Mouse (Mus musculus) heart, adult 10 weeks (tissue): ENCODE measurements around the gene Cd300lb. TPM values are rescaled to one million over a fixed set of nuclear protein-coding genes. Genes with fewer than 3 reads are reported as not detected.

Source experiments
- polyA plus RNA-seq: library from polyadenylated mRNA; stranded (reverse); fragments of 350-450 nt; fragmentation: Illumina TruSeq; extraction: RNeasy Lipid Tissue Mini Kit (QIAGEN cat#74804); gene quantifications from one replicate; pipeline ENCODE4 v1.2.3, GENCODE M21; 2014; ENCODE audit warnings: low read depth, low replicate concordance

Gene Cd300lb
- 0.50 TPM for polyA plus RNA-seq

DNA sequence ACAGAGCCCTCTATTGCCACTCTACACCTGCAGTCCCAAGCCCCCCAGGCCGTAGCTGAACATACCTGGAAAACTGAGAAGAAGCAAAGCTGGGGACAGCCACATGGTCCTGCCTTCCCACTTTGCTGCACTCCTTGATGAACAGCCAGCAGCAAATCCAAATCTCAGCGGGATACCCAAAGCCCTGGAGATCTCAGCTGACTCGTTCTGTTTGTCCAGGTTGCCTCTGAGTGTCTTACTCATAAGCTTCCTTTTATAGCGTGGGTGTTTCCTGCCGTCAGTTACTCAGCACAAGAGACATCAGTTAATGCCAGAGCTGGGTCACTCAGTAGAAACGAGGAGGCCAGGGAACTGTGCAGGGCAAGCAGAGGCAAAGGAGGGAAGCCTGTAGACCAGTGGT is at the start of gene Cd300lb:
TSS of gene Cd300lb (minus strand) at position 243 of the 400 bp plus-strand sequence.

DNA sequence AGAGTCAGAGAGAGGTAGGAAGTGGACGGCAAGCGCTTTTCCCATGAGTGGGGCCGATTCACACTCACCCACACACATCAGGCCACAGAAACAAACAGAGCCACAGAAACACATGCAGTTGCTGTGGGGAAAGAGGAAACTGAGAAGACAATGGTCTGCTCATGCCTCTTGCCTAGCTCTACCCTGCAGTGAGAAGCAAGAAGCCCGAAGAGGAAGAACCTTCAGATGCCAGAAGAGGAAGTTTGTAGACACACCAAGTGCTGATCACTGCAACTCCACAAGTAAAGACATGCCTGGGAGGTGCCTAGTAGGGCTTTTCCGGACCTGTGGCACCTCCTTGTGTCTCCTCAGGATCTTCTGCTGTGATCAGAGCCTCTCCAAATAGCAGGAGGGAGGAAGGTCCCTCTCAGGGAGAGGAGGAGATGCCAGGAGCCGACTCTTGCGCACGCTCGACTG is 34.6 kb upstream of the Cd300lb start, which contains the start of gene Cd300c:
TSS of gene Cd300c (minus strand) at position 406 of the 456 bp plus-strand sequence.

DNA sequence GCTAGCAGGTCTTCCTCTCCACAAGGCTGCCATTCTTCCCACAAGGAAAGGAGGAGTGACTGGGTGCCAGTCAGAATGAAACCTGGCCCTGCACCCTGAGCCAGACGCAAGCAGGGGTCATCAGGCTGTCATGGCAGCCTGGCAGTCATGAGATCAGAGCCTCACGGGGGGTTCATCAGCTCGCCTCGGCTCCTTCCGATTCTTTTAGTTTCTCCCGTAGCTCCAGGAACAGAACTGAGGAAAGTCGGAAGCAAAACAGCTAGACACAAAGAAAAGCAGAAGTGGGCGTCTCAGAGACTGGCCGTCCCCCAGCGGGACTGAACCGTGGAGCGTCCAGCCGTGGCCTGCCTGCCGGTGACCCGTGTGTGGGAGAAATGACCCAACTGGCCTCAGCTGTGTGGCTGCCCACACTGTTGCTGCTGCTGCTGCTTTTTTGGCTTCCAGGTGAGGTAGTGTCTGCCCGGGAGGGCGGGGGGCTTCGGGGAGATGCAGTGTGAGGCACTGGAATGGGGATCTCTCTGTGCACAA is 44.1 kb downstream of the Cd300lb start, which contains the start of gene Cd300a:
TSS of gene Cd300a (plus strand) at position 51 of the 528 bp plus-strand sequence.

Other genes with a start within 250 kb of the Cd300lb start
- 0.31 TPM for gene Dnaic2, start 207.0 kb downstream of the Cd300lb start, polyA plus RNA-seq
- 0.55 TPM for gene Kif19a, start 169.0 kb downstream of the Cd300lb start, polyA plus RNA-seq
- not detected for gene Btbd17, start 138.4 kb downstream of the Cd300lb start, polyA plus RNA-seq
- gene Gpr142, start 135.5 kb downstream of the Cd300lb start, polyA plus RNA-seq: not detected
- 5.5 TPM for gene Gprc5c, start 83.2 kb downstream of the Cd300lb start, polyA plus RNA-seq
- gene Cd300a, start 44.3 kb downstream of the Cd300lb start, polyA plus RNA-seq: 1.3 TPM
- gene Cd300c, start 34.8 kb upstream of the Cd300lb start, polyA plus RNA-seq: not detected
- gene Cd300ld, start 55.5 kb upstream of the Cd300lb start, polyA plus RNA-seq: 4.0 TPM
- 2.8 TPM for gene Cd300c2, start 67.5 kb upstream of the Cd300lb start, polyA plus RNA-seq
- not detected for gene Cd300ld2, start 81.8 kb upstream of the Cd300lb start, polyA plus RNA-seq
- 1.5 TPM for gene Cd300ld4, start 92.6 kb upstream of the Cd300lb start, polyA plus RNA-seq
- gene Cd300ld5, start 103.4 kb upstream of the Cd300lb start, polyA plus RNA-seq: not detected
- gene Cd300ld3, start 114.0 kb upstream of the Cd300lb start, polyA plus RNA-seq: 9.4 TPM
- gene Cd300e, start 127.8 kb upstream of the Cd300lb start, polyA plus RNA-seq: not detected
- gene Rab37, start 157.0 kb upstream of the Cd300lb start, polyA plus RNA-seq: 2.0 TPM
- 0.31 TPM for gene Cd300lf, start 199.6 kb upstream of the Cd300lb start, polyA plus RNA-seq
- gene Slc9a3r1, start 229.0 kb upstream of the Cd300lb start, polyA plus RNA-seq: 10.6 TPM